Mouse (Mus musculus): ENCODE results near the gene Tnpo3. TPM values are rescaled to one million over a fixed set of nuclear protein-coding genes. Genes with fewer than 3 reads are reported as not detected.
"Not testable (repeated sequence)": the region's sequence is repeated elsewhere in the genome, so short reads cannot be mapped to it uniquely, and the experiment has no call there.

Gene Tnpo3
- total RNA-seq, 2 experiments from 2014 or later, result 65.9 to 66.4 TPM

DNA sequence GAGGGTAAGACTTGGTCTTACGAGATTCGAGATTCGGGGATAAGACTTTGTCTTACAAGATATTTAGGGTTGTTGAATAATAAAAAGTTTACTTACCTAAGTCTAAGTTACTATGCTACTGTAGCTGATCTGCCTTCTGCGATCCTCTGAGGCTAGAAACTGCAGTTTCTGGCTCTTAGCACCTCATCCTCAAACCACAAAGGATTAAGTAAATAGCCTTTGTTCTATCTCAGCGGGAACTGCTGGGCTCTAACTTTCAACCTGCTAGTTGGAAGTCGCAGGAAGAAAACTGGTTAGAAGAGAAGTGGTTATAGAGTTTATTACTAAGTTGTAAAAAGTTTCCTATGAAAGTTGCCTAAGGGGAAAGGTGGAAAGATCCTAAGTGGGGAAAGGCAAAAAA is 12.6 kb upstream of the Tnpo3 start:
- DNase-seq (ENCODE audit: low spot score in 2 of 2), result no peak

GRCm38 (mm10) chr6:29620840-29621543 is 11.3 kb upstream of the Tnpo3 start:
- DNase-seq (ENCODE audit: low spot score in 2 of 2), result no peak

DNA sequence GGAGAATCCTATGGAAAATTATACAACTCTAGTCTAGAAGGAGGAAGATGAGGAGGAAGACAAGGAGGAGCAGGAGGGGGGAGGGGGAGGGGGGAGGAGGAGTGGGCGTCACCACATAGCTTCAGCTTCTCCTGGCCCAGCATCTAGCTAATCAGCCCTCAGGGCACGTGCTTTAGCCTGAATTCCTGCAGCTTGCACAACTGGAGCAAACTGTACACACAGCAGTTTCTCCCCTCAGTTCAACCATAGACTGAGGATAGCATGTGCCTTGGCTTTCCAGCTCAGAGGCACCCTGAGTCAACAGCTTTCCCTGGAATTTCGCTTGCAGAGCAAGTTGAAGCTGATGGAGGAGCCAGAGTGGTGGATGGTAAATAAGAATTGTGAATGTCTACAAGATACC is 10.5 kb upstream of the Tnpo3 start:
- DNase-seq (ENCODE audit: low spot score in 2 of 2), result no peak

DNA sequence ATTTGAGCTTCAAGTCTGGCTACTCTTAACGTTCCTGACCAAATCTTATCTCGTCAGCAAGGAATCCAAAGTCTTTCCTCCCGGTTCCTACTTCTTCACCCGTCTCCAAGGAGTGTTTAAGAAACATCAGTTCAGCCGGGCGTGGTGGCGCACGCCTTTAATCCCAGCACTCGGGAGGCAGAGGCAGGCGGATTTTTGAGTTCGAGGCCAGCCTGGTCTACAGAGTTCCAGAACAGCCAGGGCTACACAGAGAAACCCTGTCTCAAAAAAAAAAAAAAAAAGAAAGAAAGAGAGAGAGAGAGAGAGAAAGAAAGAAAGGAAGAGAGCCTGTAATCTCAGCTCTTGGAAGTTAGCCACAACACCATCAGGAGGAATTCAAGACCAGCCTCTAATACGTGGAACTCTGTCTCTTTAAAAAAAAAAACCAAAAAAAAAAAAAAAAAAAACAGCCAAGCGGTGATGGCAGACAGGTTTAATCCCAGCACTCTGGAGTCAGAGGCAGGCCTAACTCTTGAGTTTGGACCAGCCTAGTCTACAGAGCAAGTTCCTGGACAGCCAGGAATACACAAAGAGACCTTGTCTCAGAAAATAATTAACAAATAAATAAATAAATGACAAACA is 443 bp upstream of the Tnpo3 start:
- DNase-seq (ENCODE audit: low spot score in 2 of 2), result not testable (repeated sequence)

- DNase-seq (ENCODE audit: low spot score in 2 of 2), result no peak
These were observed 9.5 kb downstream of the Tnpo3 start for GRCm38 (mm10) chr6:29600188-29600587.

DNA sequence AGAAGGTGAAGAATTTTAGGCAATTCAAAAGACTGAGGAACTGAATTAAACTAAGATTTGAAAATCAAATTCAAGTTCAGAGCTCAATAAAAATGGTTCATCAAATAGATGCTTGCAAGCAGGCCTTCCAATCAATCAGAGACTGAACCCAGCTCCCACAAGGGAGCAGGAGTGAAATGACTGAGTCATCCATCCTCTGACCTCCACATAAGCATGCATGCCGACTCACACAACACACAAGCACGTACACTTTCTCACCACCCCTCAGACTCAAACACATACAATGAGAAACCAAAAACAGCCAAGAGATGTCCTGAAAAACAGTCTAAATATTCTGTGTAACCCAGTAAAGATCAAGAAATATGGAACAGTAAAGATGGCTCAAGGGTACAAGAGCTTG is 14.0 kb downstream of the Tnpo3 start:
- no peak for DNase-seq (ENCODE audit: low spot score in 2 of 2)

GRCm38 (mm10) chr6:29581202-29581601 is 28.5 kb downstream of the Tnpo3 start:
- no peak for DNase-seq (ENCODE audit: low spot score in 2 of 2)

- no peak for DNase-seq (ENCODE audit: low spot score in 2 of 2)
These were observed 28.9 kb downstream of the Tnpo3 start for GRCm38 (mm10) chr6:29580770-29581169.

GRCm38 (mm10) chr6:29576388-29576787 is 33.3 kb downstream of the Tnpo3 start:
- DNase-seq (ENCODE audit: low spot score in 2 of 2), result not testable (repeated sequence)

DNA sequence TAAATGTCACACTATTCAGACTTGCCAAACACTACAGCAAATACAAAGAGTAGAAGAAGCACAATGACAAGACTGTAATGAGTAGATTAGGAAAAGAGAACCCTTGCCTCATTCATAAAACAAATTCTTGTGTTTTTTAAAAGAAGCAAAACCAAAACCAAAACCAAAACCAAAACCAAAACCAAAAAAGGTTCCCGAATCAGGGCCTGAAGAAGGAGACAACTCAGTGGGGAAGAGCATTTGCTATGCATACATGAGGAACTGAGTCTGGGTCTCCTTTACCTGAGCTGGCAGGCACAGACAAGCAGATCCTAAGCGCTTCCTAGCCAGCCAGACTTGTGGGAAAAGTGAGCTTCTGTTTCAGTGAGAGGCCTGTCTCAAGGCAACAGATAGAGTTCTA is 52.6 kb downstream of the Tnpo3 start:
- DNase-seq (ENCODE audit: low spot score in 2 of 2), result no peak

- no peak for DNase-seq (ENCODE audit: low spot score in 2 of 2)
These were observed 57.2 kb downstream of the Tnpo3 start for GRCm38 (mm10) chr6:29552526-29552925.

- DNase-seq (ENCODE audit: low spot score in 2 of 2), result no peak
These were observed 61.6 kb downstream of the Tnpo3 start for GRCm38 (mm10) chr6:29548086-29548485.

DNA sequence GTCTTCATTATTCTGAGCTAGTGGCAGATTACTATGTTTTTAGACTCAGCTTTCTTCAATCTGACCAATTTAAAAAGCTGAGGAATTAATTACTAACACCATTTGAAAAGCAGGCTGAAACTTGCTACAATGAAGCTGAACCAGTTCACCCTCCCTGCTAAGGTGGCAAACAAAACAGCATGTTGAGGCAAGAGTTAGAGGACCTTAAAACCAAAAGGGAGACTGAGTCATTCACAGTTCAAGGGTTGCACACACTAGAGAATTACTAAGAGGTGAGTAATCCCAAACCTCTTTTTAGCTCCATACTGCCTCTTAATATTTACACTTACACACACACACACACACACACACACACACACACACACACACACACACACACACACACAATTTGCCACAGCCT is 62.1 kb downstream of the Tnpo3 start:
- no peak for DNase-seq (ENCODE audit: low spot score in 2 of 2)

DNA sequence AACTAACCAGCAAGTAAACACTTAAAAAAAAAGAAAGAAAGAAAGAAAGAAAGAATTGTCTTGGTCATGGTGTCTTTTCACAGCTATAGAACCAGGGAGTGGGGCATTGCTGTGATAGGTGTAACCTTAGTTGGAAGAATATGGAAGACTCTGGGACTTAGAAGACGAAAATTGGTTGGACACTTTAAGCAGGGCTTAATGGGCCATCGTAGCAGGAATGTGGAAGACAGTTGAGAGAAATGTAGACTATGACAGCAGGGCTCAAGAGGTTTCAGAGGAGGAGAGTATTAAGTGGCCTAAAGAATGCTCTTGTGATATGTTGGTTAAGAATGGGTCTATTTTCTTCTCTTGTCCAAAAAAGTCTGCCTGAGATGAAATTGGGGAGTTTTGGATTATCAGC is 64.1 kb downstream of the Tnpo3 start:
- no peak for DNase-seq (ENCODE audit: low spot score in 2 of 2)

DNA sequence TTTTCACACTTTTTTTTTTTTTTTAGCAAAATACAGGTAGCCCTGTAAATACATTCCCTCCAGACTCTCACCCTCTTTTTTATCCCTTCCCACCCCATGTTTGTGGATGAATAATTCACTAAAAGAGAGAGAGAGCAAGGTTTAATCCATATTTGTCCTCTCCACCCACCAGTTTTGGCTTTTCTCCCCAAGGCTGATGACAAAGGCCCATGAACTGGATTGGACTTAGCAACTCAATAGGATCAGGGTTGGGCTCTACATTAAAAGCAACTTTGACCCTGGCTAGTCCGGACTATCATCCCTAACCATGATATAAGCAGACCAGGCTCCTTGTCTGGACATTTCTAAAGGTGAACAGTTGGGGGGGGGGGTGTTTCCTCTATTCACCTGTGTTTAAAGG is 68.7 kb downstream of the Tnpo3 start:
- DNase-seq (ENCODE audit: low spot score in 2 of 2), result no peak

- DNase-seq (ENCODE audit: low spot score in 2 of 2), result no peak
These were observed 69.5 kb downstream of the Tnpo3 start for GRCm38 (mm10) chr6:29540223-29540622.

DNA sequence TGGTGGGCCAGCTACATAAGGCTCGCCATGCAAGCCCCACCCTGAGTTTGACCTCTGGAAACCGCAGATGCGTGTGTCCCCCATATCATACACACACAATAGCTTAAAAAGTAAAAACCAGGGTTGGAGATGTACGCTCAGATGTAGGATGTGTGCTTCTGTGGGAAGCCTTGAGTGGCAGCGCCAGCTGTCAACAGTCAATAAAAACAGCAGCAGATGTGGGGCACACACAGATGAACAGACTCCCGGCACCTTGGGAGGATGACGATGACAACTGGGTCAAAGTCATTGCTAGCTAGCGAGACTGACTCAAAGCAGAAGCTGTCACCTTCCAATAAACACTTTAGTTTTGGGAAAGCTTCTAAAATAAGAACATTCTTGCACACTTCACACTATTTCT is 70.2 kb downstream of the Tnpo3 start:
- no peak for DNase-seq (ENCODE audit: low spot score in 2 of 2)

DNA sequence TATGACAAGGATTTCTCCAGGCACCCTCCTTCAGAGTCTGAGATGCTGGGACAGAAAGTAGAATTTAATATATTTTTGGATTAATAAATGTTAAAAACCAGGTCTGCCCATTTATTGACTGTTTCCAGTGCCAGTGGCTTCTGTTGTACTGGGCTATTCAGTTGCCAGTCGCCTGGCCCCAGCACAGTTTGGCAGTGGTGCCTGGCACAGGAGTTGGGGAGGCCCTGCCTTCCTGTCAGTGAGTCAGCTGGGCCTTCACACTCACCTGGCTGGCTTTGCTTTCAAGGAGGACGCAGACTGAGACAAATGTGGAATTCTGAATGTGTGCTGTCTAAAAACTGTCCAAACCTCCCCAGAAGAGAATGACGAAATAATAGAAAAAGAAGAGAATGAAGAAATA is 72.5 kb downstream of the Tnpo3 start:
- no peak for DNase-seq (ENCODE audit: low spot score in 2 of 2)

DNA sequence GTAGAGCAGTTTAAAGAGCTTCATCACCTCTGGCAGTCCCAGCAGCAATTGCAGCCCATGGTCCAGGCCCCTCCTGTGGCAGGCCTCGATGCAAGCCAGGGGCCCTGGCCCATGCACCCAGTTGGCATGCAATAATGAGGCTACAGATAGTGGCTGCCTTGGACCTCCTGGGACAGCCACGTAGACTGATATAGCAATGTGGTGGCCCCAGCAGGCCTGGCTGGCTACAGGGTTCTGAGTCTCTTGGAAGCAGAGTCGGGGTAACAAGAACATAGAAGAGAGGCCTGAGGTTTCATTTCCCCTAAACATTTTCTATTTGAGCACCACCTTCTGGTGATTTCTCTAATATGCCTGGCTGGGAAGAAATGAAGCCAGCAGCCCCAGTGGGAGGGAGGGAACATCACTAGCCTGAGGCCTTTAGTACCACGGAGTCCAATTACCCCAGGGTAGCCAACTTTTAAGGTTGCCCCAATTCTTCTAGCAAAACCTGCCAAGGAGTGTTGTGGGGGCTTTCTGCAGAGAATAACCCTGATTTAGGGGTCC is 73.0 kb downstream of the Tnpo3 start:
- DNase-seq (ENCODE audit: low spot score in 2 of 2), result no peak

DNA sequence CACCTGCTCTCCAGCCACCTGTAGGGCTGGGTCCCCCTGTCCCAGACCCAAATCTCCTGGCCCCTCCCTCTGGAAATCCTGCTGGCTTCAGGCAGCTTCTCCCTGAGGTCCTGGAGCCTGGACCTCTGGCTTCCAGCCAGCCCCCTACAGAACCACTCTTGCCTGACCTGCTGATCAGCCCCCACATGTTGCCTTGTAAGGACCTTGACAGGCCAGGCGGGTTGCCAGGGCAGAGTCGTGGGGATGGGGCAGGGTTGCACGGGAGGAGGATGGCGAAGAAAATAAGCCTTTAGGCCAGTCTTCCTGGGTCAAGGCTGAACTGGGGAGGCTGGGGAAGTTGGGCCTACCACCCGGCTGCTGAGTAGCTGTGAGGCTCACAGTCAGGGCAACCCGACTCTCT is 74.4 kb downstream of the Tnpo3 start:
- DNase-seq (ENCODE audit: low spot score in 2 of 2), result no peak

DNA sequence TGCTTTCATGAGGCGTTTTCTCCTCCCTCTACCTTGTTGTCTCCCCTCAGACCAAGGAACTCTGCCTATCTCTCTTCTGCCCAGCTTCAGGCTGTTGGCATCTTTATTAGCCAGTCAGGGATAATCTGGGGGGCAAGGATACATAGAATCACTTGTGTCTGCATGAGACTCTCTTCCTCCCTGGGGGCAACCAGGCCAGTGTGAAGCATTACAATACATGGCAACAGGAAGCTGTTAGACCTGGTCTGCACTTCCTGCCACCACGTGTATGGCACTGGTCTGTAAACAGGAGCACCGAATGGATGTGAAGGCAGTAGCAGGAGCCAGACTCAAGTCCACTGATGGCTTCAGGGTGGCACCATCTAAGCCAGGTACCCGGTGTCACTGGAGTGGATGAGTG is 79.6 kb downstream of the Tnpo3 start:
- DNase-seq (ENCODE audit: low spot score in 2 of 2), result no peak

- no peak for DNase-seq (ENCODE audit: low spot score in 2 of 2)
These were observed 80.3 kb downstream of the Tnpo3 start for GRCm38 (mm10) chr6:29529444-29529820.
